Mouse (Mus musculus): ENCODE results near the gene Tctn3. TPM values are rescaled to one million over a fixed set of nuclear protein-coding genes. Genes with fewer than 3 reads are reported as not detected.
"Not testable (repeated sequence)": the region's sequence is repeated elsewhere in the genome, so short reads cannot be mapped to it uniquely, and the experiment has no call there.

The Tctn3 gene
- polyA plus RNA-seq, 1 experiment from 2014 or later: 8.9 TPM

GRCm38 (mm10) chr19:40586908-40587307, 25.1 kb downstream of the Tctn3 start:
- peaks cover 2% of the 10 kb centered on the region for H3K36me3 ChIP-seq (ENCODE audit: control insufficient read depth, insufficient read depth)
- H3K9me3 ChIP-seq (replicated peaks; ENCODE audit: control insufficient read depth, low read length): no peaks in the 10 kb centered on the region
- H3K4me3 ChIP-seq (ENCODE audit: low read length): no peak overlapping the region; the same call in 1 of the 2 replicates
- no peak overlapping the region for H3K27ac ChIP-seq (ENCODE audit: low read length)
- H3K4me2 ChIP-seq (ENCODE audit: low read depth, low read length): peak overlapping the region; percentile 88
- no peaks in the 10 kb centered on the region for H3K27me3 ChIP-seq (ENCODE audit: control insufficient read depth, insufficient read depth, low read length)
- no peak overlapping the region for H3K9ac ChIP-seq (ENCODE audit: low read length)
- no peak for ATAC-seq (replicated peaks; ENCODE audit: extremely low read depth, insufficient read depth, low FRiP score)
- 57% methylated on average over 7 of the region's 7 CpGs for WGBS
- H3K4me1 ChIP-seq (ENCODE audit: control insufficient read depth, insufficient read depth, low read length): peaks cover 11% of the 10 kb centered on the region

DNA sequence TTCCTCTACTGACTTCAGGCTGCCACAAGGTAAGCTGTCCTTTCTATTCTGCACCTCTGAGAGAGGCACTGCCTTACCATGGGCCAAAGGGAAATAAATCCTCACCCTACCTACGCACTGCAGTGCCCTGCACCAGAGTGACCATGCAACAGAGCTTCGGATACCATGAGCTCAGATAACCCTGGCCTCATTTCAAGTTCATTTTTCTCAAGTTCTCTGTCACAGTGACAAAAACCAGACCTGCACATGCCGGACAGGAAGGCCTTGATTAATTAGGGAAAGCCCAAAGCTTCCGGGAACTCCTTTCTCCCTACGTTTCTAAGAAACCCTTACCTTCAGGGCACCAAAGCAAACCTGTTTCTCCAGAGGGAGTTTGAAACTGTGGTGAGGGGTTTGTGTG, 30.4 kb downstream of the Tctn3 start:
- 0 out of 2 replicates have a peak, but pooled peaks have one; percentile 37 for ATAC-seq (replicated peaks; ENCODE audit: extremely low read depth, insufficient read depth, low FRiP score)
- peaks cover 8% of the 10 kb centered on the region for H3K4me1 ChIP-seq (ENCODE audit: control insufficient read depth, insufficient read depth, low read length)
- no peaks in the 10 kb centered on the region for H3K9me3 ChIP-seq (replicated peaks; ENCODE audit: control insufficient read depth, low read length)
- no peak overlapping the region for H3K27ac ChIP-seq (ENCODE audit: low read length)
- H3K4me3 ChIP-seq (ENCODE audit: low read length): no peak overlapping the region
- peak overlapping the region; percentile 13; the same call in 1 of the 2 replicates for H3K9ac ChIP-seq (ENCODE audit: low read length)
- H3K27me3 ChIP-seq (ENCODE audit: control insufficient read depth, insufficient read depth, low read length): no peaks in the 10 kb centered on the region
- peaks cover 23% of the 10 kb centered on the region for H3K36me3 ChIP-seq (ENCODE audit: control insufficient read depth, insufficient read depth)
- WGBS: 34% methylated on average over 5 of the region's 5 CpGs
- no peak overlapping the region for H3K4me2 ChIP-seq (ENCODE audit: low read depth, low read length)

DNA sequence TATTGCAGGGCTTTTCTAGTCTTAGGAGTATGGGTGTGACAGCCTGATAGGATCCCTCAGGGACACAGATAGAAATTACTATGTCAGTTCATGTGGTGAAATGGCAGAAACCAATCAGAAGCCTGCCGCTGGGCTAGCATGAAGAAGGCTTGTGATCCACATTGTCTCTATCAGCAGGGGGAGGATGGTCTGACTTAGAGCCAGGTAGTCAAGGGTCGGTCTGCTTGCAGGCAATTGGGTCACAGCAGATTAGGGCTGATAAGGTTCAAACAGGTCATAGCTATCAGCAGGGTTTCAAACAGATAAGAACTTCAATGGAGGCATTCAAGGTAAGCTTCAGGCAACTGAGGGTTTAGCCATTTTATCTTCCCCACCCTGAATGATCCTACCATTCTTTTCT, 31.1 kb downstream of the Tctn3 start:
- Histone ChIP-seq H3K9ac (ENCODE audit: low read length) (no peak overlapping the region), H3K9me3 (replicated peaks; ENCODE audit: control insufficient read depth, low read length) (no peaks in the 10 kb centered on the region), H3K4me3 (ENCODE audit: low read length) (no peak overlapping the region), H3K27ac (ENCODE audit: low read length) (no peak overlapping the region), H3K4me1 (ENCODE audit: control insufficient read depth, insufficient read depth, low read length) (peaks cover 8% of the 10 kb centered on the region), H3K4me2 (ENCODE audit: low read depth, low read length) (no peak overlapping the region), H3K27me3 (ENCODE audit: control insufficient read depth, insufficient read depth, low read length) (no peaks in the 10 kb centered on the region), H3K36me3 (ENCODE audit: control insufficient read depth, insufficient read depth) (peaks cover 30% of the 10 kb centered on the region)
- 71% methylated on average over 2 of the region's 2 CpGs for WGBS
- ATAC-seq (replicated peaks; ENCODE audit: extremely low read depth, insufficient read depth, low FRiP score): no peak

DNA sequence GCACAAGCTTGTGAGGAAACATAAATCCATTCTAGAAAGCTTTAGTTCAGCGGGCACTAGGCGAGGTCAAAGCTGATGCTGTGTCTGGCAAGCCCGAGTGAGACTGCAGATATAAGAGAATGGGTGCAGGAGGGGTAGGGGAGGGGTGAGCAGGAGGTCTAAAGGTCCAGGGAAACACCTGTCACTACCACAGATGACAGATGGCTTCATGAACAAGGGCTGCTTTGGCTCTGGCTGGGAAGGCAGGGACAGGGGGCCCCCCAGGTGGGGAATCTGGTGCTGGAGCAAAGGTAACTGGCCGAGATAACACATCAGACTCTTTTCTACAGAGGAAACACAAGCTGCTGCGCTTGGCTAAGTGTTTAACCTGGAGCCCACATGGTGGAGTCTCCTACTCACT, 36.6 kb downstream of the Tctn3 start:
- H3K4me1 ChIP-seq (ENCODE audit: control insufficient read depth, insufficient read depth, low read length): no peaks in the 10 kb centered on the region
- no peak for ATAC-seq (replicated peaks; ENCODE audit: extremely low read depth, insufficient read depth, low FRiP score)
- H3K9me3 ChIP-seq (replicated peaks; ENCODE audit: control insufficient read depth, low read length): peaks cover 3% of the 10 kb centered on the region
- H3K36me3 ChIP-seq (ENCODE audit: control insufficient read depth, insufficient read depth): peaks cover 64% of the 10 kb centered on the region
- no peak overlapping the region for H3K4me3 ChIP-seq (ENCODE audit: low read length)
- no peak overlapping the region for H3K9ac ChIP-seq (ENCODE audit: low read length)
- H3K27ac ChIP-seq (ENCODE audit: low read length): no peak overlapping the region
- H3K27me3 ChIP-seq (ENCODE audit: control insufficient read depth, insufficient read depth, low read length): no peaks in the 10 kb centered on the region
- no peak overlapping the region for H3K4me2 ChIP-seq (ENCODE audit: low read depth, low read length)
- 71% methylated on average over 5 of the region's 5 CpGs for WGBS

GRCm38 (mm10) chr19:40570726-40571125, 41.3 kb downstream of the Tctn3 start:
- Histone ChIP-seq H3K9ac (ENCODE audit: low read length) (no peak overlapping the region), H3K36me3 (ENCODE audit: control insufficient read depth, insufficient read depth) (peaks cover 77% of the 10 kb centered on the region), H3K9me3 (replicated peaks; ENCODE audit: control insufficient read depth, low read length) (peaks cover 14% of the 10 kb centered on the region), H3K27me3 (ENCODE audit: control insufficient read depth, insufficient read depth, low read length) (no peaks in the 10 kb centered on the region), H3K4me1 (ENCODE audit: control insufficient read depth, insufficient read depth, low read length) (peaks cover 5% of the 10 kb centered on the region), H3K4me3 (ENCODE audit: low read length) (no peak overlapping the region), H3K4me2 (ENCODE audit: low read depth, low read length) (no peak overlapping the region), H3K27ac (ENCODE audit: low read length) (peak overlapping the region; percentile 71)
- 52% methylated on average over 9 of the region's 9 CpGs for WGBS
- peak; percentile 86 for ATAC-seq (replicated peaks; ENCODE audit: extremely low read depth, insufficient read depth, low FRiP score)

DNA sequence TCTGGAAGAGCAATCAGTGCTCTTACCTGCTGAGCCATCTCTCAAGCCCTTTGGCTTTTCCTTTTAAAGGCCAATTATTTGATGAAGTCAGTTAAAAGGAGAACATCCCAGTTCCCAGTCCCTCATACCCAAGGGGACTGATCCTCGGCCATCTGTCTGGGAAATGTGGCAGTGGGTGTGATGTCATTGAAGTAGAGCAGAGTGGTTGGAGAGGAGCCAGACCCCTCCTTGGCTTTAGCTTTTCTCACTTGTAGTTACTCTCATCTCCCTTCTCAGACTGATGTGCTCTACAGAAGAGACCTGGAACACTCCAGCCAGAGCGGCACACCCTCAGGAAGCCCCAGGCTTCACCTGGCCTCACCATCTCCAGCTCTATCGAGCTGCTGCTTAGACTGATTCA, 44.4 kb downstream of the Tctn3 start:
- Histone ChIP-seq H3K9ac (ENCODE audit: low read length) (0 out of 2 replicates have a peak overlapping the region, but pooled peaks have one; percentile 13), H3K4me3 (ENCODE audit: low read length) (no peak overlapping the region), H3K4me1 (ENCODE audit: control insufficient read depth, insufficient read depth, low read length) (peaks cover 14% of the 10 kb centered on the region), H3K9me3 (replicated peaks; ENCODE audit: control insufficient read depth, low read length) (peaks cover 14% of the 10 kb centered on the region), H3K36me3 (ENCODE audit: control insufficient read depth, insufficient read depth) (peaks cover 67% of the 10 kb centered on the region), H3K4me2 (ENCODE audit: low read depth, low read length) (no peak overlapping the region), H3K27ac (ENCODE audit: low read length) (0 out of 2 replicates have a peak overlapping the region, but pooled peaks have one; percentile 35), H3K27me3 (ENCODE audit: control insufficient read depth, insufficient read depth, low read length) (no peaks in the 10 kb centered on the region)
- no peak for ATAC-seq (replicated peaks; ENCODE audit: extremely low read depth, insufficient read depth, low FRiP score)
- WGBS: 57% methylated on average over 3 of the region's 3 CpGs

- Histone ChIP-seq H3K9me3 (replicated peaks; ENCODE audit: control insufficient read depth, low read length) (no peaks in the 10 kb centered on the region), H3K36me3 (ENCODE audit: control insufficient read depth, insufficient read depth) (peaks cover 48% of the 10 kb centered on the region), H3K27ac (ENCODE audit: low read length) (peak overlapping the region; percentile 62), H3K4me3 (ENCODE audit: low read length) (no peak overlapping the region), H3K9ac (ENCODE audit: low read length) (no peak overlapping the region; the same call in 1 of the 2 replicates), H3K4me1 (ENCODE audit: control insufficient read depth, insufficient read depth, low read length) (peaks cover 14% of the 10 kb centered on the region), H3K27me3 (ENCODE audit: control insufficient read depth, insufficient read depth, low read length) (no peaks in the 10 kb centered on the region), H3K4me2 (ENCODE audit: low read depth, low read length) (no peak overlapping the region)
- 59% methylated on average over 10 of the region's 10 CpGs for WGBS
- peak; percentile 85 for ATAC-seq (replicated peaks; ENCODE audit: extremely low read depth, insufficient read depth, low FRiP score)
These were observed 48.0 kb downstream of the Tctn3 start for GRCm38 (mm10) chr19:40563880-40564645.

GRCm38 (mm10) chr19:40561521-40561920, 50.5 kb downstream of the Tctn3 start:
- not testable (repeated sequence) for H3K4me2 ChIP-seq (ENCODE audit: low read depth, low read length); ATAC-seq (replicated peaks; ENCODE audit: extremely low read depth, insufficient read depth, low FRiP score); H3K9me3 ChIP-seq (replicated peaks; ENCODE audit: control insufficient read depth, low read length); H3K27ac ChIP-seq (ENCODE audit: low read length); H3K27me3 ChIP-seq (ENCODE audit: control insufficient read depth, insufficient read depth, low read length); H3K4me3 ChIP-seq (ENCODE audit: low read length); H3K9ac ChIP-seq (ENCODE audit: low read length); H3K4me1 ChIP-seq (ENCODE audit: control insufficient read depth, insufficient read depth, low read length)
- 64% methylated on average over 12 of the region's 31 CpGs for WGBS
- H3K36me3 ChIP-seq (ENCODE audit: control insufficient read depth, insufficient read depth): peaks cover 40% of the 10 kb centered on the region

DNA sequence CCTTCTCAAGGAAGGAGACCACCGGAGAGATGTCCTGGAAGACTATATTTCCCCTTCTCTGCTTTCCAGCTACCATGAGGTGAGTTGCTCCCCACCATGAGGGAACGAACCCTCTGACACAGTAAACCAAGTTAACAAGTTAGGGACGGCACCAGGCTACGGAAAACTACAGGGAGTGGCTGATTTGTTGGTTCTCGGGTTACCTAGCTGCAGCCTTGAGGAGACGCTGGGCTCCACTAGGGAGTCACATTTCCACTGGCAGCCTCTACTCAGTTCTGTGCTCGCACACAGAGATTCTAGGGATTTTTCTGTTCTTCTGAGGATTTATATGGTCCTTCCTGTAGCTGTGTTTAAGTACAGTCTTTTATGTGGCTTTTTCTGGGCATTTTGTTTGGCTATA, 56.0 kb downstream of the Tctn3 start:
- Histone ChIP-seq H3K36me3 (ENCODE audit: control insufficient read depth, insufficient read depth) (peaks cover 37% of the 10 kb centered on the region), H3K9ac (ENCODE audit: low read length) (no peak overlapping the region), H3K27ac (ENCODE audit: low read length) (no peak overlapping the region), H3K4me1 (ENCODE audit: control insufficient read depth, insufficient read depth, low read length) (no peaks in the 10 kb centered on the region), H3K9me3 (replicated peaks; ENCODE audit: control insufficient read depth, low read length) (no peaks in the 10 kb centered on the region), H3K4me2 (ENCODE audit: low read depth, low read length) (no peak overlapping the region), H3K4me3 (ENCODE audit: low read length) (no peak overlapping the region), H3K27me3 (ENCODE audit: control insufficient read depth, insufficient read depth, low read length) (no peaks in the 10 kb centered on the region)
- WGBS: 84% methylated on average over 7 of the region's 7 CpGs
- no peak for ATAC-seq (replicated peaks; ENCODE audit: extremely low read depth, insufficient read depth, low FRiP score)

Measured in heart, embryonic 16.5 days (tissue).